Mouse (Mus musculus): ENCODE results near the gene Neurl4. TPM values are rescaled to one million over a fixed set of nuclear protein-coding genes. Genes with fewer than 3 reads are reported as not detected.
A peak's percentile ranks its signal among the peaks of the same experiment; 100 is the strongest.
"Not testable (repeated sequence)": the region's sequence is repeated elsewhere in the genome, so short reads cannot be mapped to it uniquely, and the experiment has no call there.

Gene Neurl4
- total RNA-seq, 2 experiments from 2014 or later, result 3.5 to 9.3 TPM

DNA sequence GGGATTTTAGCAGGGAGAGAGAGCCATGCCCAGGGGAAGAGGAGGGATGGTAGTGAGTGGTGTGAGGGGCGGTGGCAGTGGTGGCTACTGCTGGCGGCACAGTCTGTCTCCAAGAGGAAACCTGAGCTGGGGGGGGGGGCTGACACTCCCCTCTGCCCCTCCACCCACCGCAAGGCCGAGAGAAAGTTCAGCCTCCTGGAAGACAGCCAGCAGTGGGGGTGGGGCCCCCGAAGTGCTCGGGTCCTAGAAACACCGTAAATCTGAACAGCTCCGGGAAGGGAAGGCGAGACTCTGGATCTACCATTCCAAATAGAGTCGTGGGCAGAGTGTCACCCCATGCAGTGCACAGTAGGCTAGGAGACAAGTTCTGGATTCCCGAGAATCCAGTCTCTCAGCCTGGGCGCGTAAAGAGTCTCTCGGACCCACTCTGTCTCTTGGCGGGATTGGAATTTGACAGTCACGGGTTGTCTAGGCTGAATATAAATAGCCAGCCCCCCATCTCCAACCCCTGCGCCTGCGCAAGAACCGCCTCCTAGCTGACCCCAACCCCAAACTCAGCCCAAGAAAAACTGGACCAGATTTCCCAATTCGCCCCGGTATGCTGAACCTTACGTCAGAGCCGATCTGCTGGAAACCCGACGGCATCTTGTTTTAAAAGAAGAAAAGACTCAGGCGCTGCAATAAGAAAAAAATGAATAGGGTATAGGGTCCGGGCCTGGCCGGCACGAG, 46.6 kb downstream of the Neurl4 start:
- peak; percentile 20 for ATAC-seq (replicated peaks; ENCODE audit: low FRiP score, poor library complexity, severe bottlenecking)

DNA sequence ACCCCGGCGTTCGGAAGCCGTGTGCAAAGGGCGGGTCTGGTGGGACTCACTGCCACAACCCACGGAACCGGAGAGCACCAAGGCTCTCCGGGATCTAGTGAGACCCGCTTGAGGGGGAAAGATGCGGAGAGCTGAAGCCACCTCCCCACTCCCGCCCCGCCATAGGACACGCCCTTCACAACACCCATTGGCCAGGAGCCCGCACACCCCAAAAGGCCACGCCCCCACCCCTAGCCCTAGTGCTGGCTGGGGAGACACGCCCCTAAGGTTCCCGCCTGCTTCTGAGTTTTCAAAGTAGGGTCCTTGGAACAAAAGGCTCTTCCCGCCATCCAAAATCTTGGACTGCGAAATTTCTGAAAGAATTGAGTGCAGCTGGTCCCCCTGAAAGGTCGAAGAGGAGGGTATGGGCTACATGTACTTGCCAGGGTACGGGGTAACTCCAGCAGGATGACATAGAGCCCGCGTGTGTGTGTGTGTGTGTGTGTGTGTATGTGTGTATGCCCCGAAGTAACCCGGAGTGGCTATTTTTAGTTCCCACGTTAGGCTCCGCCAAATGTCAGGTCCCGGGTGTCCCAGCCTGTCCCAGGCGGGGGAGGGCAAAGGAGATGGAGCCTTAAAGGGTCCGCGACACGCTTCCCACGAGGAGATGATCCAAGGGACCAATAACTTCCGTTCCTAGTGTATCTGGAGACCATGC, 47.3 kb downstream of the Neurl4 start, which contains the start of gene Slc2a4:
TSS of gene Slc2a4 (minus strand) at position 123 of the 697 bp plus-strand sequence.
- peak; percentile 69 for ATAC-seq (replicated peaks; ENCODE audit: low FRiP score, poor library complexity, severe bottlenecking)

GRCm38 (mm10) chr11:69948763-69949150, 47.9 kb downstream of the Neurl4 start:
- peak; percentile 58 for ATAC-seq (replicated peaks; ENCODE audit: low FRiP score, poor library complexity, severe bottlenecking)

- no peak for ATAC-seq (replicated peaks; ENCODE audit: low FRiP score, poor library complexity, severe bottlenecking)
Measured at GRCm38 (mm10) chr11:69950807-69951459, 50.1 kb downstream of the Neurl4 start.

GRCm38 (mm10) chr11:69952274-69952673, 51.4 kb downstream of the Neurl4 start:
- ATAC-seq (replicated peaks; ENCODE audit: low FRiP score, poor library complexity, severe bottlenecking), result no peak

GRCm38 (mm10) chr11:69953267-69953915, 52.5 kb downstream of the Neurl4 start:
- ATAC-seq (replicated peaks; ENCODE audit: low FRiP score, poor library complexity, severe bottlenecking), result no peak

DNA sequence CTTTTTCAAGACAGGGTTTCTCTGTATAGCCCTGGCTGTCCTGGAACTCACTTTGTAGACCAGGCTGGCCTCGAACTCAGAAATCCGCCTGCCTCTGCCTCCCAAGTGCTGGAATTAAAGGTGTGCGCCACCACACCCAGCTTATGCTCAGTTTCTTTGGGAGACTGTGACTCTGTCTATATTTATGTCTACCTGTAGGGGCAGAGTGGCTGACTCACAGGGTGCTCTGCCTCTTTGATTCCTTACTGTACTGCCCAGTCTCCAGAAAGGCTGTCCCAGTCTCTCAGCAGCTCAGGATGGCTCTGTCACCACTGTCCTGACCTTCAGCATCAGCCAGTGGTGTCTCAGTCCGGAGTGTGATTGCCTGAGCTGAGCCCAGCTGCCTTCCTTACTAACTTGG, 54.7 kb downstream of the Neurl4 start:
- not testable (repeated sequence) for ATAC-seq (replicated peaks; ENCODE audit: low FRiP score, poor library complexity, severe bottlenecking)

GRCm38 (mm10) chr11:69956218-69956617, 55.3 kb downstream of the Neurl4 start:
- no peak for ATAC-seq (replicated peaks; ENCODE audit: low FRiP score, poor library complexity, severe bottlenecking)

DNA sequence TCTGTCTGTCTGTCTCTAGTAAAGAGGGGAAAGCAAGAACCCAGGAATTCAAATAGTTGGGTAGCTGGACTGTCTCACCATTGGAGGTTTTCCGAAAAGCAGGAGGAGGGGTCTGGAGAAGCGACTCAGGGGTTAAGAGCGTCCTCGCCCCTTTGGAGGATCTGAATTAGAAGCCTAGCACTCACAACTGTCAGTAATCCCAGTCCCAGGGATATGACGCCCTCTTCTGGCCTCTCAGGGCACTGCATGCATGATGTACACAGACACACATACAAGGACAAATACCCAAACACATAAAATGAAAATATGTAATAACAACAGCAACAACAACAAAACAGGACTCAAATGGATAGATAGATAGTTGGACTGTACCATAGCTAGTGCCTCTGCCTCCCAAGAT, 59.7 kb downstream of the Neurl4 start:
- ATAC-seq (replicated peaks; ENCODE audit: low FRiP score, poor library complexity, severe bottlenecking), result peak; percentile 66

- no peak for ATAC-seq (replicated peaks; ENCODE audit: low FRiP score, poor library complexity, severe bottlenecking)
Measured at GRCm38 (mm10) chr11:69961841-69962240, 61.0 kb downstream of the Neurl4 start.

Other genes starting within 250 kb of the Neurl4 start
Only the 30 nearest of the 40 such genes appear.
- gene Polr2a, start 142.4 kb upstream of the Neurl4 start, total RNA-seq (2015; ENCODE audit: low replicate concordance), result 56.5 and 58.3 TPM in 2 replicates
- gene Polr2a, start 142.4 kb upstream of the Neurl4 start, total RNA-seq (2017; ENCODE audit: low replicate concordance), result 69.5 and 76.9 TPM in 2 replicates
- not detected in 2 replicates for gene Slc35g3, start 139.1 kb upstream of the Neurl4 start, total RNA-seq (2015; ENCODE audit: low replicate concordance)
- gene Slc35g3, start 139.1 kb upstream of the Neurl4 start, total RNA-seq (2017; ENCODE audit: low replicate concordance), result not detected in 2 replicates
- 1.7 and 1.9 TPM in 2 replicates for gene Zbtb4, start 135.2 kb upstream of the Neurl4 start, total RNA-seq (2015; ENCODE audit: low replicate concordance)
- gene Zbtb4, start 135.2 kb upstream of the Neurl4 start, total RNA-seq (2017; ENCODE audit: low replicate concordance), result 0.94 and 2.4 TPM in 2 replicates
- gene Chrnb1, start 105.1 kb upstream of the Neurl4 start, total RNA-seq (2015; ENCODE audit: low replicate concordance), result 4.0 TPM in 1 of 2 replicates, not detected in the other
- 0.26 TPM in 1 of 2 replicates, not detected in the other for gene Chrnb1, start 105.1 kb upstream of the Neurl4 start, total RNA-seq (2017; ENCODE audit: low replicate concordance)
- gene Fgf11, start 99.2 kb upstream of the Neurl4 start, total RNA-seq (2015; ENCODE audit: low replicate concordance), result not detected in 2 replicates
- not detected in 2 replicates for gene Fgf11, start 99.2 kb upstream of the Neurl4 start, total RNA-seq (2017; ENCODE audit: low replicate concordance)
- not detected in 2 replicates for gene Tmem102, start 95.4 kb upstream of the Neurl4 start, total RNA-seq (2015; ENCODE audit: low replicate concordance)
- not detected in 2 replicates for gene Tmem102, start 95.4 kb upstream of the Neurl4 start, total RNA-seq (2017; ENCODE audit: low replicate concordance)
- gene Gm39566, start 85.8 kb upstream of the Neurl4 start, total RNA-seq (2015; ENCODE audit: low replicate concordance), result 0.42 TPM in 1 of 2 replicates, not detected in the other
- gene Gm39566, start 85.8 kb upstream of the Neurl4 start, total RNA-seq (2017; ENCODE audit: low replicate concordance), result 0.14 TPM in 1 of 2 replicates, not detected in the other
- gene Spem2, start 82.6 kb upstream of the Neurl4 start, total RNA-seq (2015; ENCODE audit: low replicate concordance), result not detected in 2 replicates
- not detected in 2 replicates for gene Spem2, start 82.6 kb upstream of the Neurl4 start, total RNA-seq (2017; ENCODE audit: low replicate concordance)
- gene Spem1, start 78.9 kb upstream of the Neurl4 start, total RNA-seq (2015; ENCODE audit: low replicate concordance), result not detected in 2 replicates
- gene Spem1, start 78.9 kb upstream of the Neurl4 start, total RNA-seq (2017; ENCODE audit: low replicate concordance), result not detected in 2 replicates
- 0.19 and 0.42 TPM in 2 replicates for gene Nlgn2, start 63.3 kb upstream of the Neurl4 start, total RNA-seq (2015; ENCODE audit: low replicate concordance)
- gene Nlgn2, start 63.3 kb upstream of the Neurl4 start, total RNA-seq (2017; ENCODE audit: low replicate concordance), result 0.28 and 1.1 TPM in 2 replicates
- gene Tmem256, start 62.6 kb upstream of the Neurl4 start, total RNA-seq (2015; ENCODE audit: low replicate concordance), result 142 and 218 TPM in 2 replicates
- gene Tmem256, start 62.6 kb upstream of the Neurl4 start, total RNA-seq (2017; ENCODE audit: low replicate concordance), result 57.1 and 181 TPM in 2 replicates
- gene Plscr3, start 54.7 kb upstream of the Neurl4 start, total RNA-seq (2015; ENCODE audit: low replicate concordance), result 12.5 and 17.6 TPM in 2 replicates
- gene Plscr3, start 54.7 kb upstream of the Neurl4 start, total RNA-seq (2017; ENCODE audit: low replicate concordance), result 5.9 and 11.4 TPM in 2 replicates
- 15.5 and 19.6 TPM in 2 replicates for gene Tnk1, start 42.3 kb upstream of the Neurl4 start, total RNA-seq (2015; ENCODE audit: low replicate concordance)
- 8.3 and 13.8 TPM in 2 replicates for gene Tnk1, start 42.3 kb upstream of the Neurl4 start, total RNA-seq (2017; ENCODE audit: low replicate concordance)
- not detected in 2 replicates for gene Tmem95, start 23.1 kb upstream of the Neurl4 start, total RNA-seq (2015; ENCODE audit: low replicate concordance)
- not detected in 2 replicates for gene Tmem95, start 23.1 kb upstream of the Neurl4 start, total RNA-seq (2017; ENCODE audit: low replicate concordance)
- 1.3 and 2.1 TPM in 2 replicates for gene Kctd11, start 19.7 kb upstream of the Neurl4 start, total RNA-seq (2015; ENCODE audit: low replicate concordance)
- gene Kctd11, start 19.7 kb upstream of the Neurl4 start, total RNA-seq (2017; ENCODE audit: low replicate concordance), result 0.42 and 0.77 TPM in 2 replicates
- 9.0 and 15.7 TPM in 2 replicates for gene Acap1, start 5.5 kb upstream of the Neurl4 start, total RNA-seq (2015; ENCODE audit: low replicate concordance)
- gene Acap1, start 5.5 kb upstream of the Neurl4 start, total RNA-seq (2017; ENCODE audit: low replicate concordance), result 12.1 and 16.1 TPM in 2 replicates
- 2.7 TPM in 1 of 2 replicates, not detected in the other for gene 2810408A11Rik, start 85 bp upstream of the Neurl4 start, total RNA-seq (2015; ENCODE audit: low replicate concordance)
- 6.0 TPM in 1 of 2 replicates, not detected in the other for gene 2810408A11Rik, start 85 bp upstream of the Neurl4 start, total RNA-seq (2017; ENCODE audit: low replicate concordance)
- gene Gps2, start 12.8 kb downstream of the Neurl4 start, total RNA-seq (2015; ENCODE audit: low replicate concordance), result 69.0 and 102 TPM in 2 replicates
- 52.9 and 63.3 TPM in 2 replicates for gene Gps2, start 12.8 kb downstream of the Neurl4 start, total RNA-seq (2017; ENCODE audit: low replicate concordance)
- 340 and 374 TPM in 2 replicates for gene Eif5a, start 20.9 kb downstream of the Neurl4 start, total RNA-seq (2015; ENCODE audit: low replicate concordance)
- gene Eif5a, start 20.9 kb downstream of the Neurl4 start, total RNA-seq (2017; ENCODE audit: low replicate concordance), result 154 and 205 TPM in 2 replicates
- not detected in 2 replicates for gene Ybx2, start 34.7 kb downstream of the Neurl4 start, total RNA-seq (2015; ENCODE audit: low replicate concordance)
- 5.0 TPM in 1 of 2 replicates, not detected in the other for gene Ybx2, start 34.7 kb downstream of the Neurl4 start, total RNA-seq (2017; ENCODE audit: low replicate concordance)
- gene Slc2a4, start 47.1 kb downstream of the Neurl4 start, total RNA-seq (2015; ENCODE audit: low replicate concordance), result 31.3 and 37.9 TPM in 2 replicates
- 98.1 and 151 TPM in 2 replicates for gene Slc2a4, start 47.1 kb downstream of the Neurl4 start, total RNA-seq (2017; ENCODE audit: low replicate concordance)
- not detected in 2 replicates for gene Cldn7, start 63.7 kb downstream of the Neurl4 start, total RNA-seq (2015; ENCODE audit: low replicate concordance)
- not detected in 2 replicates for gene Cldn7, start 63.7 kb downstream of the Neurl4 start, total RNA-seq (2017; ENCODE audit: low replicate concordance)
- 48.1 and 52.3 TPM in 2 replicates for gene Ctdnep1, start 80.1 kb downstream of the Neurl4 start, total RNA-seq (2015; ENCODE audit: low replicate concordance)
- gene Ctdnep1, start 80.1 kb downstream of the Neurl4 start, total RNA-seq (2017; ENCODE audit: low replicate concordance), result 10.8 and 12.5 TPM in 2 replicates
- gene Elp5, start 81.4 kb downstream of the Neurl4 start, total RNA-seq (2015; ENCODE audit: low replicate concordance), result 24.9 and 35.5 TPM in 2 replicates
- 14.5 and 18.7 TPM in 2 replicates for gene Elp5, start 81.4 kb downstream of the Neurl4 start, total RNA-seq (2017; ENCODE audit: low replicate concordance)
- gene Gabarap, start 90.1 kb downstream of the Neurl4 start, total RNA-seq (2015; ENCODE audit: low replicate concordance), result 328 and 394 TPM in 2 replicates
- gene Gabarap, start 90.1 kb downstream of the Neurl4 start, total RNA-seq (2017; ENCODE audit: low replicate concordance), result 127 and 214 TPM in 2 replicates
- gene Phf23, start 94.7 kb downstream of the Neurl4 start, total RNA-seq (2015; ENCODE audit: low replicate concordance), result 8.5 and 11.3 TPM in 2 replicates
- gene Phf23, start 94.7 kb downstream of the Neurl4 start, total RNA-seq (2017; ENCODE audit: low replicate concordance), result 7.4 and 11.0 TPM in 2 replicates
- gene Dvl2, start 99.5 kb downstream of the Neurl4 start, total RNA-seq (2015; ENCODE audit: low replicate concordance), result 1.3 and 4.2 TPM in 2 replicates
- gene Dvl2, start 99.5 kb downstream of the Neurl4 start, total RNA-seq (2017; ENCODE audit: low replicate concordance), result 2.1 and 7.4 TPM in 2 replicates
- 23.6 and 48.4 TPM in 2 replicates for gene Acadvl, start 114.3 kb downstream of the Neurl4 start, total RNA-seq (2015; ENCODE audit: low replicate concordance)
- gene Acadvl, start 114.3 kb downstream of the Neurl4 start, total RNA-seq (2017; ENCODE audit: low replicate concordance), result 18.6 and 20.4 TPM in 2 replicates
- gene Dlg4, start 115.9 kb downstream of the Neurl4 start, total RNA-seq (2015; ENCODE audit: low replicate concordance), result 7.7 TPM in 1 of 2 replicates, not detected in the other
- gene Dlg4, start 115.9 kb downstream of the Neurl4 start, total RNA-seq (2017; ENCODE audit: low replicate concordance), result 0.17 and 0.84 TPM in 2 replicates
- not detected in 2 replicates for gene Asgr1, start 153.0 kb downstream of the Neurl4 start, total RNA-seq (2015; ENCODE audit: low replicate concordance)
- not detected in 2 replicates for gene Asgr1, start 153.0 kb downstream of the Neurl4 start, total RNA-seq (2017; ENCODE audit: low replicate concordance)

Measured in erythroblast, adult 5-6 weeks (primary cell).